Mouse (Mus musculus) stomach, postnatal 0 days (tissue): ENCODE measurements around the gene Pcnx2. TPM values are rescaled to one million over a fixed set of nuclear protein-coding genes. Genes with fewer than 3 reads are reported as not detected.

Source experiments
- ATAC-seq: fragments of 200-750 bp; cut with Nextera tagmentation; 2 replicates; pipeline ENCODE4 v1.8.0; 2017; ENCODE audit not compliant: low FRiP score, low TSS enrichment
- DNase-seq: peaks from one replicate; pipeline ENCODE4 v3.0.0-alpha.2; 2016; ENCODE audit warnings: low spot score
- H3K27ac ChIP-seq: fragments of 300-500 bp; sonication (generic); replicated peaks from 2 replicates; pipeline ENCODE4 v1.5.1; 2014; ENCODE audit warnings: mild to moderate bottlenecking, control low read depth
- H3K27me3 ChIP-seq: fragments of 300-500 bp; sonication (generic); 2 replicates; pipeline ENCODE4 v1.6.1; 2014; ENCODE audit warnings: low read length; ENCODE audit not compliant: control insufficient read depth, insufficient read depth
- H3K36me3 ChIP-seq: fragments of 300-500 bp; sonication (generic); 2 replicates; pipeline ENCODE4 v1.6.1; 2014; ENCODE audit warnings: low read length, mixed read lengths; ENCODE audit not compliant: control insufficient read depth, insufficient read depth
- H3K4me1 ChIP-seq: fragments of 300-500 bp; sonication (generic); replicated peaks from 2 replicates; pipeline ENCODE4 v1.6.1; 2014; ENCODE audit warnings: antibody characterized with exemption; ENCODE audit not compliant: control insufficient read depth, insufficient read depth
- H3K4me2 ChIP-seq: fragments of 300-500 bp; sonication (generic); replicated peaks from 2 replicates; pipeline ENCODE4 v1.6.1; 2014; ENCODE audit warnings: low read depth, mild to moderate bottlenecking, control low read depth, moderate library complexity
- H3K4me3 ChIP-seq: fragments of 300-500 bp; sonication (generic); 2 replicates; pipeline ENCODE4 v1.5.1; 2014; ENCODE audit warnings: low read depth, low read length, control low read depth
- H3K9ac ChIP-seq: fragments of 300-500 bp; sonication (generic); 2 replicates; pipeline ENCODE4 v1.6.1; 2014; ENCODE audit warnings: mild to moderate bottlenecking, low read length, control low read depth, mixed read lengths
- H3K9me3 ChIP-seq: fragments of 300-500 bp; sonication (generic); 2 replicates; pipeline ENCODE4 v1.6.1; 2016; ENCODE audit warnings: low read length; ENCODE audit not compliant: control insufficient read depth
- CTCF ChIP-seq: IDR thresholded peaks from 2 replicates; pipeline ENCODE4 v1.5.1; 2016; ENCODE audit warnings: antibody characterized with exemption, low read depth, mild to moderate bottlenecking, moderate library complexity
- EP300 ChIP-seq: optimal IDR thresholded peaks from 2 replicates; pipeline ENCODE3; 2016; ENCODE audit warnings: antibody characterized with exemption
- WGBS: fragments of 180-500 bp; shearing (Covaris S2); extraction: QIAGEN DNeasy Blood & Tissue Kit; methylation state at CpG from one replicate; pipeline ENCODE4 v1.1.7; 2014; 5-methylcytosine and 5-hydroxymethylcytosine counted together
- polyA plus RNA-seq: library from polyadenylated mRNA; unstranded; fragments of >200 nt; fragmentation: Nextera tagmentation; extraction: Ambion mirVana; gene quantifications from 2 replicates; pipeline ENCODE4 v1.2.1, GENCODE M21; 2015

Gene Pcnx2
- polyA plus RNA-seq, 1 experiment from 2014 or later, result 0.17 TPM

- Histone ChIP-seq H3K4me1 (no peaks in the 10 kb centered on the region), H3K4me3 (no peak overlapping the region), H3K27me3 (no peaks in the 10 kb centered on the region), H3K9ac (no peak overlapping the region), H3K27ac (no peak overlapping the region), H3K36me3 (no peaks in the 10 kb centered on the region), H3K9me3 (no peaks in the 10 kb centered on the region), H3K4me2 (no peak overlapping the region)
- no peak for ATAC-seq
- WGBS, result 58% methylated on average over 2 of the region's 2 CpGs
- TF ChIP-seq CTCF (no peak), EP300 (no peak)
- DNase-seq, result no peak
Observed at GRCm38 (mm10) chr8:125795341-125795740, 102.8 kb downstream of the Pcnx2 start.

GRCm38 (mm10) chr8:125792816-125793455 is 105.2 kb downstream of the Pcnx2 start:
- Histone ChIP-seq H3K9ac (no peak overlapping the region), H3K4me1 (no peaks in the 10 kb centered on the region), H3K4me3 (no peak overlapping the region), H3K4me2 (no peak overlapping the region), H3K36me3 (no peaks in the 10 kb centered on the region), H3K27ac (no peak overlapping the region), H3K9me3 (no peaks in the 10 kb centered on the region), H3K27me3 (no peaks in the 10 kb centered on the region)
- 51% methylated on average over 9 of the region's 9 CpGs for WGBS
- no peak for DNase-seq
- TF ChIP-seq EP300, result no peak
- TF ChIP-seq CTCF, result no peak
- ATAC-seq, result no peak

- Histone ChIP-seq H3K9me3 (no peaks in the 10 kb centered on the region), H3K4me3 (no peak overlapping the region), H3K4me1 (no peaks in the 10 kb centered on the region), H3K27me3 (no peaks in the 10 kb centered on the region), H3K4me2 (no peak overlapping the region), H3K27ac (no peak overlapping the region), H3K9ac (no peak overlapping the region), H3K36me3 (no peaks in the 10 kb centered on the region)
- TF ChIP-seq CTCF (no peak), EP300 (no peak)
- DNase-seq, result no peak
- no peak for ATAC-seq
- 58% methylated on average over 7 of the region's 7 CpGs for WGBS
Observed at GRCm38 (mm10) chr8:125786886-125787285, 111.2 kb downstream of the Pcnx2 start.

GRCm38 (mm10) chr8:125782161-125782560 is 116.0 kb downstream of the Pcnx2 start:
- Histone ChIP-seq H3K4me3 (no peak overlapping the region), H3K4me2 (no peak overlapping the region), H3K27me3 (no peaks in the 10 kb centered on the region), H3K9ac (no peak overlapping the region), H3K27ac (no peak overlapping the region), H3K4me1 (no peaks in the 10 kb centered on the region), H3K9me3 (no peaks in the 10 kb centered on the region), H3K36me3 (no peaks in the 10 kb centered on the region)
- no peak for DNase-seq
- 60% methylated on average over 3 of the region's 3 CpGs for WGBS
- TF ChIP-seq CTCF (no peak), EP300 (no peak)
- ATAC-seq, result no peak

GRCm38 (mm10) chr8:125779656-125780055 is 118.5 kb downstream of the Pcnx2 start:
- Histone ChIP-seq H3K4me3 (no peak overlapping the region), H3K4me2 (no peak overlapping the region), H3K4me1 (no peaks in the 10 kb centered on the region), H3K9ac (no peak overlapping the region), H3K27ac (no peak overlapping the region), H3K36me3 (no peaks in the 10 kb centered on the region), H3K9me3 (no peaks in the 10 kb centered on the region), H3K27me3 (no peaks in the 10 kb centered on the region)
- DNase-seq (no peak), ATAC-seq (no peak)
- no peak for TF ChIP-seq EP300
- no peak for TF ChIP-seq CTCF
- 51% methylated on average over 8 of the region's 8 CpGs for WGBS

GRCm38 (mm10) chr8:125778919-125779318 is 119.2 kb downstream of the Pcnx2 start:
- no peak overlapping the region for H3K9ac ChIP-seq
- H3K4me2 ChIP-seq, result no peak overlapping the region
- no peaks in the 10 kb centered on the region for H3K27me3 ChIP-seq
- H3K36me3 ChIP-seq, result no peaks in the 10 kb centered on the region
- TF ChIP-seq CTCF, result no peak
- no peak for TF ChIP-seq EP300
- no peaks in the 10 kb centered on the region for H3K9me3 ChIP-seq
- H3K4me1 ChIP-seq, result no peaks in the 10 kb centered on the region
- ATAC-seq (no peak), DNase-seq (no peak)
- H3K4me3 ChIP-seq, result no peak overlapping the region
- H3K27ac ChIP-seq, result no peak overlapping the region
- 90% methylated on average over 5 of the region's 5 CpGs for whole genome bisulfite sequencing
